Mouse (Mus musculus): ENCODE measurements around the gene Tex101.

- TF ChIP-seq CTCF (IDR thresholded peaks at IDR 0.05; ENCODE audit: low read depth, low read length), result no peak
- TF ChIP-seq POLR2AphosphoS5 (IDR thresholded peaks at IDR 0.05; ENCODE audit: insufficient replicate concordance, low read depth, low read length), result no peak
These were observed 11.5 kb downstream of the Tex101 start for GRCm38 (mm10) chr7:24664959-24665358.
